Mouse (Mus musculus) heart, embryonic 14.5 days (tissue): ENCODE data around the gene Gpr132. TPM values are rescaled to one million over a fixed set of nuclear protein-coding genes. Genes with fewer than 3 reads are reported as not detected.

ENCODE experiments used
- ATAC-seq: fragments of 200-750 bp; cut with Nextera tagmentation; 2 replicates; pipeline ENCODE4 v1.8.0; 2017; ENCODE audit warnings: low read depth, moderate TSS enrichment; ENCODE audit not compliant: insufficient number of reproducible peaks, insufficient read depth, low FRiP score
- H3K27ac ChIP-seq, 2 experiments: fragments of 200-500 bp in 1 of 2; fragments of 300-500 bp in 1 of 2; sonication (generic) in 1 of 2; replicated peaks in 1 of 2; 2 replicates each; pipeline ENCODE4 v1.5.1; 2012 to 2014; ENCODE audit warnings: low read depth in 2 of 2, low read length in 2 of 2, control low read depth in 1 of 2, mild to moderate bottlenecking in 1 of 2, mixed read lengths in 1 of 2; ENCODE audit not compliant: control insufficient read depth in 1 of 2, insufficient read depth in 1 of 2
- H3K27me3 ChIP-seq: fragments of 300-500 bp; sonication (generic); 2 replicates; pipeline ENCODE4 v1.6.1; 2014; ENCODE audit warnings: mild to moderate bottlenecking, low read length, control low read depth; ENCODE audit not compliant: control insufficient read depth, insufficient read depth
- H3K36me3 ChIP-seq: fragments of 300-500 bp; sonication (generic); 2 replicates; pipeline ENCODE4 v1.6.1; 2014; ENCODE audit warnings: mild to moderate bottlenecking, control low read depth, low read length, mixed read lengths; ENCODE audit not compliant: control insufficient read depth, insufficient read depth
- H3K4me1 ChIP-seq, 2 experiments: fragments of 200-500 bp in 1 of 2; fragments of 300-500 bp in 1 of 2; sonication (generic) in 1 of 2; 2 replicates each; pipeline ENCODE4 v1.6.1; 2012 to 2014; ENCODE audit warnings: low read length in 2 of 2, control low read depth in 1 of 2, mixed read lengths in 1 of 2; ENCODE audit not compliant: control insufficient read depth in 2 of 2, insufficient read depth in 2 of 2
- H3K4me2 ChIP-seq: fragments of 300-500 bp; sonication (generic); 2 replicates; pipeline ENCODE4 v1.6.1; 2014; ENCODE audit warnings: mild to moderate bottlenecking, low read length
- H3K4me3 ChIP-seq, 2 experiments: fragments of 200-500 bp in 1 of 2; fragments of 300-500 bp in 1 of 2; sonication (generic) in 1 of 2; 2 replicates each; pipeline ENCODE4 v1.5.1; 2012 to 2014; ENCODE audit warnings: low read length in 2 of 2, mild to moderate bottlenecking in 2 of 2, control low read depth in 1 of 2, low read depth in 1 of 2, moderate library complexity in 1 of 2; ENCODE audit not compliant: control insufficient read depth in 1 of 2, insufficient read depth in 1 of 2
- H3K9ac ChIP-seq: fragments of 300-500 bp; sonication (generic); 2 replicates; pipeline ENCODE4 v1.6.1; 2014; ENCODE audit warnings: mild to moderate bottlenecking, low read length
- H3K9me3 ChIP-seq: fragments of 300-500 bp; sonication (generic); 2 replicates; pipeline ENCODE4 v1.6.1; 2016; ENCODE audit warnings: low read length, control low read depth; ENCODE audit not compliant: control insufficient read depth
- WGBS: fragments of 180-500 bp; shearing (Covaris S2); extraction: QIAGEN DNeasy Blood & Tissue Kit; methylation state at CpG from one replicate; pipeline ENCODE4 v1.1.7; 2014; 5-methylcytosine and 5-hydroxymethylcytosine counted together
- polyA plus RNA-seq: library from polyadenylated mRNA; unstranded; fragments of >200 nt; fragmentation: Nextera tagmentation; extraction: Ambion mirVana; gene quantifications from 2 replicates; pipeline ENCODE4 v1.2.1, GENCODE M21; 2014

Gpr132 gene
- polyA plus RNA-seq, 1 experiment from 2014 or later: 0.08 TPM

- no peaks in the 10 kb centered on the region for H3K9me3 ChIP-seq
- no peak for ATAC-seq
- peaks cover 4% of the 10 kb centered on the region; the same call in 1 of the 2 replicates for H3K27me3 ChIP-seq
- H3K4me3 ChIP-seq: peak overlapping the region; percentile 75 to 80; a peak in 3 of 4 replicates
- H3K36me3 ChIP-seq: 0 out of 2 replicates have a peak, but pooled peaks cover 3% of the 10 kb centered on the region
- 83% methylated on average over 5 of the region's 5 CpGs for WGBS
- H3K4me1 ChIP-seq: peaks cover 30 to 44% of the 10 kb centered on the region in 2 experiments
- no peak overlapping the region for H3K27ac ChIP-seq
- H3K4me2 ChIP-seq: peak overlapping the region; percentile 98
- H3K9ac ChIP-seq: peak overlapping the region; percentile 58; the same call in 1 of the 2 replicates
These were observed 59.8 kb downstream of the Gpr132 start for GRCm38 (mm10) chr12:112808212-112808586.

- WGBS: 74% methylated on average over 4 of the region's 4 CpGs
- Histone ChIP-seq H3K9me3 (no peaks in the 10 kb centered on the region), H3K27me3 (peaks cover 8% of the 10 kb centered on the region; the same call in 1 of the 2 replicates), H3K9ac (no peak overlapping the region), H3K4me3 (no peak overlapping the region), H3K4me2 (no peak overlapping the region), H3K4me1 (peaks cover 31 to 44% of the 10 kb centered on the region in 2 experiments), H3K36me3 (0 out of 2 replicates have a peak, but pooled peaks cover 3% of the 10 kb centered on the region), H3K27ac (no peak overlapping the region)
- no peak for ATAC-seq
These were observed 60.2 kb downstream of the Gpr132 start for GRCm38 (mm10) chr12:112807796-112808195.

GRCm38 (mm10) chr12:112806044-112806443 lies 62.0 kb downstream of the Gpr132 start:
- Histone ChIP-seq H3K27me3 (peaks cover 17% of the 10 kb centered on the region), H3K27ac (no peak overlapping the region), H3K9me3 (no peaks in the 10 kb centered on the region), H3K4me1 (peaks cover 24 to 41% of the 10 kb centered on the region in 2 experiments), H3K4me2 (no peak overlapping the region), H3K9ac (no peak overlapping the region), H3K4me3 (no peak overlapping the region), H3K36me3 (no peaks in the 10 kb centered on the region)
- WGBS: 58% methylated on average over 6 of the region's 6 CpGs
- ATAC-seq: no peak

GRCm38 (mm10) chr12:112804046-112804445 lies 64.0 kb downstream of the Gpr132 start:
- Histone ChIP-seq H3K4me1 (peaks cover 10 to 23% of the 10 kb centered on the region in 2 experiments), H3K36me3 (no peaks in the 10 kb centered on the region), H3K9ac (no peak overlapping the region), H3K27me3 (peaks cover 19% of the 10 kb centered on the region), H3K9me3 (no peaks in the 10 kb centered on the region), H3K4me2 (no peak overlapping the region), H3K4me3 (no peak overlapping the region), H3K27ac (no peak overlapping the region)
- ATAC-seq: no peak
- WGBS: 32% methylated on average over 13 of the region's 13 CpGs

GRCm38 (mm10) chr12:112802917-112803316 lies 65.1 kb downstream of the Gpr132 start:
- no peak for ATAC-seq
- Histone ChIP-seq H3K36me3 (no peaks in the 10 kb centered on the region), H3K4me3 (no peak overlapping the region), H3K27ac (no peak overlapping the region), H3K9me3 (no peaks in the 10 kb centered on the region), H3K4me2 (no peak overlapping the region), H3K27me3 (peaks cover 19% of the 10 kb centered on the region), H3K4me1 (peaks cover 8 to 23% of the 10 kb centered on the region in 2 experiments), H3K9ac (no peak overlapping the region)
- WGBS: 29% methylated on average over 2 of the region's 3 CpGs

- Histone ChIP-seq H3K27ac (no peak within 1 kb of the TSS), H3K27me3 (peaks cover 19% of the 10 kb centered on the region), H3K4me3 (peak within 1 kb of the TSS; percentile 36 to 54), H3K4me2 (peak within 1 kb of the TSS; percentile 100), H3K9me3 (no peaks in the 10 kb centered on the region), H3K9ac (peak within 1 kb of the TSS; percentile 66), H3K4me1 (peaks cover 11 to 30% of the 10 kb centered on the region in 2 experiments), H3K36me3 (no peaks in the 10 kb centered on the region)
- 4% methylated on average over 61 of the region's 69 CpGs for WGBS
- ATAC-seq: peak; percentile 20; the same call in 1 of the 2 replicates
These were observed 65.9 kb downstream of the Gpr132 start, which contains the start of gene Ahnak2 for GRCm38 (mm10) chr12:112801864-112802846. Gene Ahnak2 (minus strand): TSS chr12:112802657.
